Mouse (Mus musculus) gastrocnemius, postnatal 14 days (tissue): ENCODE measurements around the gene Myo5a. TPM values are rescaled to one million over a fixed set of nuclear protein-coding genes. Genes with fewer than 3 reads are reported as not detected.
"Not testable (repeated sequence)": the region's sequence is repeated elsewhere in the genome, so short reads cannot be mapped to it uniquely, and the experiment has no call there.

Source experiments
- DNase-seq: peaks from one replicate; pipeline ENCODE4 v3.0.0; 2021; ENCODE audit warnings: mixed read lengths
- intact Hi-C: fragments of 180-260 bp; cut with DNase I; formaldehyde crosslinking; loops from one replicate; pipeline ENCODE4 v1.15.1; 2025; ENCODE audit warnings: low total_unique reads
- total RNA-seq, 2 experiments: library from RNA; stranded (reverse); gene quantifications; 2 replicates each; pipeline ENCODE4 v1.2.3; 2021

The Myo5a gene
- total RNA-seq, 2 experiments from 2014 or later, result 12.2 to 14.1 TPM

GRCm38 (mm10) chr9:75236416-75237308, 165.8 kb downstream of the Myo5a start:
- no peak for DNase-seq
- intact Hi-C loops, result no loop called here

DNA sequence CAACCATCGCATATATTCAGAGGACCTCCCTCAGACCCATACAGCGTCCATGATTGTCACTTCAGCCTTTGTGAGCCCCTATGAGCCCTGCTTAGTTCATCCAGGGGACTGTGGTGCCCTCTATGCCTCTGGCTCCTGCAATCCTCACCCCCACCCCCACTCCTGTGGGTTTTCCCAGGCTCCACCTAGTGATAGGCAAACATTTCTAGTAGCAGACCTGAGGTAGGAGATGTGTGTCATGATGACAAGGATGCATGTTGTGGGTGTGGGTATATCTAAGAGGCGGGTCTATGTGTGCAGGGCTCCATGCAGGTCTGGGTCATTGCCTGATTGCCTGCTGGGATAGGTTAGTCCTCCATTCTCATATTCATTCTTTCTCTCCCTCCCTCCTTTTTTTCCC, 167.4 kb downstream of the Myo5a start:
- DNase-seq, result no peak
- intact Hi-C loops, result no loop called here

DNA sequence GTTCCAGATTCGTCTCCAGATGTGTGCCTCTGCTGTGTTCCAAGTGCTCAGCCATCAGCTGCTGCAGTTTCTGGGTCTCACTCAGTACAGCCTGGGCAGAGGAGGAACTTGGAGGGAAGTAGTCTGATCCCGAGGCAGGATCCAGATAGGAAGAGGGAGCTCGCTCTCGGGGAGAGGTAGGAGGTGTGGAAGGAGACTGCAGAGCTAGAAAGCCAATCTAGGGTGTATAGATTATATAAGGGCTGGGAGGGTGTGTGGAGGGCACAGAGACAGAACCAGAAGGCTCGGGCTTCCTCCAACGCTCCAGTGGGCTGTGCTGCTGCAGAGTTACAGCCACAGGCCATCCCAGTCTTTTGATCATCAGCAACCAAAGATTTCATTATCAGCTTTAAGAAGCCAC, 172.2 kb downstream of the Myo5a start:
- no peak for DNase-seq
- intact Hi-C loops, result no loop called here

- intact Hi-C loops, result no loop called here
- DNase-seq, result no peak
Observed at GRCm38 (mm10) chr9:75243730-75244406, 173.1 kb downstream of the Myo5a start.

DNA sequence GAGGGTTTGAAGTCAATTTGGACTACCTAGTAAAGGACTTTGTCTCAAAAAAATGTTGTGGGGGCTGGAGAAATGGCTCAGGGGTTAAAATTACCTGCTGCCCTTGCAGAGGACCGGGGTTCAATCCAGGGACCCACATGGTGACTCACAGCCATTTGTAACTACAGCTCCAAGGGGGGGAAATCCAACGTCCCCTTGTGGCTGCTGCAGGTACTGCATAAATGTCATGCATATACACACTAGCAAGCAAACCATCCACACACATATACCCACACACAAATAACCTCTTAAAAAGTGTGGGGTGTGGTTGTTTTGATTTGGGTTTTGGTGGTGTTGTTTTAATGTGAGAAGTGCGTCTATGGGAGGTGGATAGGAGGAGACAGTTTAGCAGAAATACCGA, 173.7 kb downstream of the Myo5a start:
- DNase-seq, result no peak
- intact Hi-C loops, result no loop called here

DNA sequence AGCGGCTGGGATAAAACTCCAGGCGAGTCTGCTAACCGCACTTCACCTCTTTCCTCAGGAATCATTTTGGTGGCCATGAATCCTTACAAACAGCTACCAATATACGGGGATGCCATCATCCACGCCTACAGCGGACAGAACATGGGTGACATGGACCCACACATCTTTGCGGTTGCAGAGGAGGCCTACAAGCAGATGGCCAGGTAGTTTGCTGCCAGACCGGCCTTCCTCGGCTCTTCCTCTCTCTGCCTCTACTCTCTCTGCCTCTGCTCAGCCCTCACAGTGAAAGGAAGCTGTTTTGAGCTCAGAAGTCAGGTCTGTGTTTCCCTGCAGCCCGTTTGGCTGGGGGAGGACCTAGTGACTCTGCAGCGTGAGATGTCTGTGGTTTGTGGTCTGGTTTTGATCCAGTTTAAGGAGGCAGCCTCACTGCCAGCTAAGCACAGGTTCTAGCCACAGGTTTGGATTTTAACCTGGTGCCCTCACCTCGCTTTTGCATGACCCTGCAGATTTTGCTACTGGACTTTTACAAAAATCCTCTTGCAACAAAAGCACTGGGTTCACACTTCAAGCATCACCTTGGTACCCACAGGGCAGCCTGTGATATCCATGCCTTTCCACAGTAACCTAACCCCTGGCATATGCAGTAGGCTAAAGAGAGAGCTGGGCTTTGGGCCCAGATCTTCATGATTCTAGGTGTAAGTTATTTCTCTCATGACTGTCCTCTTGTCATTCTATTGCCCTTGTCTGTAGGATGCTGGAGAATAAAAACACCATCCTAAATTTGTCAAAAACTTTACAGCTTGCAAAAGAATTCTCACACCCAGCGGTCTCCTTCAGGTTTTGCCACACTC, 175.5 kb downstream of the Myo5a start:
- DNase-seq, result no peak
- intact Hi-C loops, result no loop called here

DNA sequence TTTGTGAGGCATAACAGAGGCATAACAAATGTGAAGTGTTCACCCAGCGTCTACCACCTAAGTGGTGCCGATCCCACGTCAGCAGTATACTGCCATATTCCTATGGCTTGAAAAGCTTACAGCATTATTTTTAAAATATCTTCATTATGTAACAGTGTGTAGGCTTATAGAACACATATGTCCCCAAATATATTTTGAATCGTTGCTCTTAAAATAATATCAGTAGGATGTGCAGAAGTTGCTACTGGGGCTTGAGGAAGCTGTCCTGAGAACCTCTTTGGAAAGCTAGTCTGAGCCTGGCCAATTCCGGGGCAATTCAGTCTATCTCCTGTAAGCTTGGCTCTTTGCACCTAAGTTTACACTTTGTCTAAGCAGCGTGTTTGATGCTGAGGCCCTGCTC, 177.1 kb downstream of the Myo5a start:
- DNase-seq, result no peak
- intact Hi-C loops, result no loop called here

DNA sequence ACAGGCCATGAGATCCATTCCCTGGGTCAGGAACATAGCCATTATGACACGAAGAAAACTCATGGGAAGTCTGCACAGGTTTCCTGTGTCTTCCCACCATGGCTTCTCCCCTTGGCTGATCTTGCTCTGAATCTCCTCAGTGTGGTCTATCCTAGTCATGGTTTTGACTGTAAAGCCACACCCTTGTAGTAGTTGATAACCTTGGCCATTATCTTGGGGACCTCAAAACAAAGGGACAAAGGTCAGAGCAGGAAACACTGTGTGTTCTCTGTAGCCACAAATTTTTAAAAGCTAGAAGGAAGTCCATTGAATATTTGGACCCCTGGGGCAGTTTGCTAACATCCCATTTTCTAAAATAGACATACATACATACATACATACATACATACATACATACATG, 177.5 kb downstream of the Myo5a start:
- no peak for DNase-seq
- intact Hi-C loops, result no loop called here

DNA sequence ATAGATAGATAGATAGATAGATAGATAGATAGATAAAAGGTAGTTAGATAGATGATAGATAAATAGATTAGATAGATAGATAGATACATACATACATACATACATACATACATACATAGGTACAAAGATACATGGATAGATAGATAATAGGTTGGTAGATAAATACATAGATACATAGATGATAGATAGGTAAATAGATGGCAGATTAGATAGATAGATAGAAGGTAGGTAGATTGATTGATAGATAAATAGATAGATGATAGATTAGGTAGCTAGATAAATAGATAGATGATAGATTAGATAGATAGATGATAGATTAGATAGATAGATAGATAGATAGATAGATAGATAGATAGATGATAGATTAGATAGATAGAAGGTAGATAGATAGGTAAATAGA, 178.1 kb downstream of the Myo5a start:
- intact Hi-C loops, result no loop called here

DNA sequence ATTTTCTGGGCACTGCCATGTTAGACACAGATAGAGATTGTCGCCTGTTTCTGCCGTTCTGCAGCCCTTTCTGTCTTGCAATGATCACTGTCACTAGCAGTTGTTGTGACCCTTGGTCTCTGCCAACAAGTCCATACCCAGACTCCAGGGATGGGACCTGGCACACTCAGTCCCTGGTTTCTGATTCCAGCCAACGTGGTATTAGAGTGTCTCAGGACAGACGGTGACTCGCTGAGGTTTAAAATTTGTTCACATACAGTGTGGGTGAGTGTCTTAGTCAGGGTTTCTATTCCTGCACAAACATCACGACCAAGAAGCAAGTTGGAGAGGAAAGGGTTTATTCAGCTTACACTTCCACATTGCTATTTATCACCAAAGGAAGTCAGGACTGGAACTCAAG, 182.3 kb downstream of the Myo5a start:
- peak; percentile 25 for DNase-seq
- intact Hi-C loops, result not testable (repeated sequence)

More for the DNA sequence above, 178.1 kb downstream of the Myo5a start:
- DNase-seq, result no peak

- intact Hi-C loops, result no loop called here
- DNase-seq, result no peak
Observed at GRCm38 (mm10) chr9:75253766-75254165, 183.0 kb downstream of the Myo5a start.

- intact Hi-C loops, result no loop called here
- DNase-seq, result peak; percentile 62
Observed at GRCm38 (mm10) chr9:75254196-75254955, 183.6 kb downstream of the Myo5a start.

- intact Hi-C loops, result no loop called here
- DNase-seq, result no peak
Observed at GRCm38 (mm10) chr9:75255820-75256545, 185.2 kb downstream of the Myo5a start.

GRCm38 (mm10) chr9:75258792-75259191, 188.0 kb downstream of the Myo5a start:
- intact Hi-C loops, result no loop called here

DNA sequence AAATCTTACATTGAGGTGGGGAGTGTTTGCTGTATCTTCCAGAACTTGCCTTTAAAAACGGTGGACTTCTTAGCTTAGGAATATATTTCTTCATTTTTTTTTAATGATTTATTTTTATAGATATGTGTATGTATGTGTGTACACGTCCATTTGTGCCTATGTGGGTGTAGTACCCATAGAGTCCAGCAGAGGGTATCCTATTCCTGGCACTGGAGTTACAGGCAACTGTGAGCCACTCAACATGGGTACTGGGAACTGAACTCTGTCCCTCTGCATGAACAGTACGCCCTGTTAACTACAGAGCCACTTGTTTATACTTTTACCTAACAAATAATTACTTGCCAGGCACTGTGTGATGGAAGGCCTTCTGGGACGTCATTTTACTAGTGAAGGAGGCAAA, 188.8 kb downstream of the Myo5a start:
- intact Hi-C loops, result no loop called here
- no peak for DNase-seq

More at GRCm38 (mm10) chr9:75258792-75259191, 188.0 kb downstream of the Myo5a start:
- no peak for DNase-seq

DNA sequence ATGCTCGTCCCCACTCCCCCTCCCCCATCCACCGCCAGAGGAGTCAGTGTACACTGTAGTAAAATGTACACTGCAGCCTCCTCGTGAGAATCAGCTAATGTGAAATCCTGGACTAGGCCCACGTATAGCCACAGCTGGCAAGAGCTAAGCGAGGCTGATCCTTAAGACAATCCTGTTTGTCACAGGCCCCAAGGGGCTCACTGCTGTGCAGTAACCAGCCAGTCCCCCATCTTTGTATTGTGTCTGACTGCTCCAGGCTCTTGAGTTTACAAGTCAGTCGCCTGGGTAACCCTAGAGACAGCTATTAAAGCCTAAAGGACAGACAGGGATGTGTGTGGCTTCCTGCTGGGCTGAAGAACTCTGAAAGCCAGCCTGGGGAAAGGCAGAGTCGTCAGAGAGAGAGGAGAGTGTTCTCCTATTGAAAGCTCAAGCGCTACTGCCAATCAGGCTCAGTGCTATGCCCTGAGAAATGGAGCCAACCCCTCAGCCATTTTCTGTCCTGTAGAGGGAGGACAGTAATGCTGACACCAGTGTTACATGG, 190.6 kb downstream of the Myo5a start:
- no peak for DNase-seq
- intact Hi-C loops, result no loop called here

- intact Hi-C loops, result no loop called here
- no peak for DNase-seq
Observed at GRCm38 (mm10) chr9:75262235-75262826, 191.5 kb downstream of the Myo5a start.
